Mouse (Mus musculus) heart, embryonic 16.5 days (tissue): ENCODE results near the gene Phactr1. TPM values are rescaled to one million over a fixed set of nuclear protein-coding genes. Genes with fewer than 3 reads are reported as not detected.

Source experiments
- ATAC-seq: fragments of 200-750 bp; cut with Nextera tagmentation; replicated peaks from 2 replicates; pipeline ENCODE4 v1.8.0; 2017; ENCODE audit warnings: moderate number of reproducible peaks; ENCODE audit not compliant: insufficient read depth, low FRiP score; ENCODE audit errors: extremely low read depth
- H3K27ac ChIP-seq: fragments of 300-500 bp; sonication (generic); 2 replicates; pipeline ENCODE4 v1.5.1; 2014; ENCODE audit warnings: mild to moderate bottlenecking, low read length, control low read depth, moderate library complexity
- H3K27me3 ChIP-seq: fragments of 300-500 bp; sonication (generic); 2 replicates; pipeline ENCODE4 v1.6.1; 2014; ENCODE audit warnings: low read length, mixed read lengths; ENCODE audit not compliant: control insufficient read depth, insufficient read depth
- H3K36me3 ChIP-seq: fragments of 300-500 bp; sonication (generic); 2 replicates; pipeline ENCODE4 v1.6.1; 2014; ENCODE audit not compliant: control insufficient read depth, insufficient read depth
- H3K4me1 ChIP-seq: fragments of 300-500 bp; sonication (generic); 2 replicates; pipeline ENCODE4 v1.6.1; 2014; ENCODE audit warnings: low read length, mixed read lengths; ENCODE audit not compliant: control insufficient read depth, insufficient read depth
- H3K4me2 ChIP-seq: fragments of 300-500 bp; sonication (generic); 2 replicates; pipeline ENCODE4 v1.6.1; 2014; ENCODE audit warnings: low read depth, mild to moderate bottlenecking, control low read depth, low read length
- H3K4me3 ChIP-seq: fragments of 300-500 bp; sonication (generic); 2 replicates; pipeline ENCODE4 v1.5.1; 2014; ENCODE audit warnings: mild to moderate bottlenecking, control low read depth, low read length
- H3K9ac ChIP-seq: fragments of 300-500 bp; sonication (generic); 2 replicates; pipeline ENCODE4 v1.6.1; 2014; ENCODE audit warnings: low read length, control low read depth
- H3K9me3 ChIP-seq: fragments of 300-500 bp; sonication (generic); replicated peaks from 2 replicates; pipeline ENCODE4 v1.6.1; 2016; ENCODE audit warnings: low read length; ENCODE audit not compliant: control insufficient read depth
- WGBS: fragments of 180-500 bp; shearing (Covaris S2); extraction: QIAGEN DNeasy Blood & Tissue Kit; methylation state at CpG from one replicate; pipeline ENCODE4 v1.1.7; 2014; 5-methylcytosine and 5-hydroxymethylcytosine counted together
- polyA plus RNA-seq: library from polyadenylated mRNA; unstranded; fragments of >200 nt; fragmentation: Nextera tagmentation; extraction: Ambion mirVana; gene quantifications from 2 replicates; pipeline ENCODE4 v1.2.1, GENCODE M21; 2015

Gene Phactr1
- polyA plus RNA-seq, 1 experiment from 2014 or later = 4.6 TPM

DNA sequence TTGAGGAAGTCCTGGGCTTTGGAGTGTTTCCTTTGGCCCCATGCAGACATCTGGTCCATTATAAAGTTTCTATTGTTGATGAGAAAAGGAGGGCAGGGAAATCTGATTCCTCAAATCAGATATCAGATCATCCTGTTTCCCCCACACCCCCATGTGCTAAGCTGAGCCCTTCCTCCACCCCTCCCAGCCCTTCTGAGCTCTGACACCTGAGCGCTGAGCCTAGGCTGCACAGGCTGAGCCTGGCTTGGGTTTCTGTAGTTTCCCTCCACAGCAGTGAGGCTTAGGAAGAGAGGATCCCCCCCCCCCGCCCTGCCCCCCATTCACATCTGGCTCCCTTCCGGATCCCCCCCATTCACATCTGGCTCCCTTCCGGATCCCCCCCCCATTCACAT is 444.3 kb downstream of the Phactr1 start:
- 0 out of 2 replicates have a peak, but pooled peaks have one; percentile 62 for ATAC-seq
- Histone ChIP-seq H3K4me3 (no peak overlapping the region), H3K4me1 (peaks cover 12% of the 10 kb centered on the region), H3K36me3 (no peaks in the 10 kb centered on the region), H3K27ac (no peak overlapping the region; the same call in 1 of the 2 replicates), H3K9ac (no peak overlapping the region; the same call in 1 of the 2 replicates), H3K9me3 (no peaks in the 10 kb centered on the region), H3K27me3 (no peaks in the 10 kb centered on the region), H3K4me2 (no peak overlapping the region)
- 16% methylated on average over 4 of the region's 4 CpGs for WGBS

DNA sequence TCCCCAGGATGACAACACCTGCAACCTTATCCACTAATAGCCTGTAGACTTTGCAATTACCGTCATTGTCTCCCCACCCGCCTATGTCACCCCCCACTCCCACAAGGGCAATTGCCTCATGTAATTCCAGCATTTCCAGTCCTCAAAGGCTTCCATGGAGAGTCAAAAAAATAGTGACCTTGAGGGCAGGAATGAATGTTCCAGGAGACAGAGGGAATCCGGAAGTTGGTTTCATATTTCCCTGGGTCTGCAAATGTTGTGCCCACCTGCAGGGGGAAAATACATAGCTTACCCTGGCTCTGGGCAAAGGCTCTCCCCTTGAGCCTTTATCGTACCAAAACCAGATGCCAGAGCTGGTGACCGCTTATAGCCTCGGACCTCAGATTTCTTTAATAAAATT is 449.7 kb downstream of the Phactr1 start:
- Histone ChIP-seq H3K27me3 (no peaks in the 10 kb centered on the region), H3K4me3 (no peak overlapping the region), H3K27ac (no peak overlapping the region), H3K9me3 (no peaks in the 10 kb centered on the region), H3K4me2 (no peak overlapping the region), H3K36me3 (no peaks in the 10 kb centered on the region), H3K9ac (no peak overlapping the region), H3K4me1 (peaks cover 43% of the 10 kb centered on the region)
- no peak for ATAC-seq
- 83% methylated on average over 6 of the region's 6 CpGs for WGBS

DNA sequence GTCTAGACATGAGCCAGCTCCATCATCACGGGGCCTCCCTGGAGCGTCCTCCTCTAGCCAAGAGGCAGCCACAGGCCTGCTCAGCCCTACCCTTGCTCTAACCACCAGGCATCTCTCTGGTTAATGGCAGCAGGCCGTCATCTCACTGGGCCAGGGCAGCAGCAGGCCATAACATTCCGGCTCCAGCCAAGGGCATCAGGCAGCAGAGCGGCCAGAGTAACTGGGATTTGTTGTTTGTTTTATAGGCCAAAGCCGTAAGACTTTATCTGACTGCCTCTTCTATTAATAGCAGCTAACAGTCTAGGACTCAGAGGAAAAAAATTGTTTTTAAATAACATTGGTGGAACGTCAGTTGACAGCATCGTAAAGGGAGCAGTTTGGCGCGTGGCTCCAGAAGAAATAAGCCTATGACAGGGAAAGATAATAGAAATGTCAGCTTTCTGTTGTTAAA is 451.3 kb downstream of the Phactr1 start:
- H3K9me3 ChIP-seq = no peaks in the 10 kb centered on the region
- no peaks in the 10 kb centered on the region for H3K36me3 ChIP-seq
- peak overlapping the region; percentile 39 for H3K9ac ChIP-seq
- WGBS = 17% methylated on average over 10 of the region's 10 CpGs
- no peaks in the 10 kb centered on the region for H3K27me3 ChIP-seq
- no peak overlapping the region for H3K4me2 ChIP-seq
- peak; percentile 50 for ATAC-seq
- peaks cover 43% of the 10 kb centered on the region for H3K4me1 ChIP-seq
- H3K4me3 ChIP-seq = no peak overlapping the region
- peak overlapping the region; percentile 97 for H3K27ac ChIP-seq

DNA sequence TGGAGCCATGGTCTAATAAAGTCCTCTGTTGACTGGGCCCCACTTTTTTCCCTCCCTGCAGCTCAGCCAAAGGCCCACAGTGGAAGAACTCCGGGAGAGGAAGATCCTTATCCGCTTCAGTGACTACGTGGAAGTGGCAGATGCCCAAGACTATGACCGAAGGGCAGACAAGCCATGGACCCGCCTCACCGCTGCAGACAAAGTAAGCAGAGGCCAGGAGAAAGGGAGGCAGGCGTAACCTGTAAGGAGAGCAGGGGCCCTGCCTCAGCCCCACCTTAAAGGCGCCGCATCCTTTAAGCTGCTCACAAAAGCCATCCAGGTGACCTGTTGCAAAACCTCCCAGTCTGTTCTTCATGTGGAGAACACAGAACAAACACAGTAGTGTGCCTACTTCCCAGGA is 452.4 kb downstream of the Phactr1 start:
- ATAC-seq = no peak
- Histone ChIP-seq H3K9ac (no peak overlapping the region), H3K4me3 (no peak overlapping the region), H3K9me3 (no peaks in the 10 kb centered on the region), H3K36me3 (no peaks in the 10 kb centered on the region), H3K27ac (peak overlapping the region; percentile 97), H3K27me3 (no peaks in the 10 kb centered on the region), H3K4me1 (peaks cover 43% of the 10 kb centered on the region), H3K4me2 (no peak overlapping the region)
- 54% methylated on average over 9 of the region's 9 CpGs for WGBS

DNA sequence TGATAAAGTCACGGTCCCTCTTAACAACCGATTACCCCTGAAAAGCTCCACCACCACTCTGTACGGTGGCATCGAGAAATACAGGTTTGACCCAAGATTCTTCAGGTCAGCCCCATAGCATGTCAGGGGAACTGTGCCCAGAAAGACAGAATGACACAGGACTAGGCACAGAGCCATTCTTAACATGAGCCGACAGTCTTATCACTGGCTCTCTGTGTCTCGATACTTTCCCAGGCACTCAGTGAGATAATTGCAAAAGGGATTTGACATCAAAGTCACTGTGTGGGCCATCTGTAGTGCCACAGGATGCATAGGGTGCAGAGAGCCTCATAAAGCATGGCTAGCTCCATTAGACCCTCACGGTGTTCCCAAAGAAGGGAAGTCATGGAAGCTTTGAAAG is 453.0 kb downstream of the Phactr1 start:
- peak; percentile 50 for ATAC-seq
- peak overlapping the region; percentile 97 for H3K27ac ChIP-seq

DNA sequence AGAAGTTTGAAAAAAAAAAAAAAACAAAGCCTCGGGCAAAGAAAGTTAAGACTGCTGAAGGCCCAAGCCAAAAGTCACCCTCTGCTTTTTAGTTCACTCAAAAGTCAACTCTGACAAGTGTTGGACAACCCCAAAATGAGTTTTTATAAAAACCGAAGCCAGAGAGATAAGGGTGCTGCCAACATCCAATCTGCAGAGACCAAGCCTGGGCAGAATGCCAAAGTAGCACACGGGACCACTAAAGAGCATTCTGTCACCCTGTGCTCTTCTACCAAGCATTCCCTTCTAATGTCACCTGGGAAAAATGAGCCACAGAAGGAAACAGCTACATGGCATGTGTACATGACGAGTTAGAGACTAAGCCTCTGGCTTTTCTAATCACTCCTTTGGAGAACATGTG is 454.0 kb downstream of the Phactr1 start:
- Histone ChIP-seq H3K27ac (peak overlapping the region; percentile 97), H3K9me3 (no peaks in the 10 kb centered on the region), H3K27me3 (no peaks in the 10 kb centered on the region), H3K4me1 (peaks cover 43% of the 10 kb centered on the region), H3K4me2 (no peak overlapping the region), H3K36me3 (no peaks in the 10 kb centered on the region), H3K9ac (no peak overlapping the region), H3K4me3 (no peak overlapping the region)
- 12% methylated on average over 4 of the region's 4 CpGs for WGBS
- peak; percentile 78 for ATAC-seq

More for the DNA sequence above, 453.0 kb downstream of the Phactr1 start:
- no peak overlapping the region for H3K9ac ChIP-seq
- no peaks in the 10 kb centered on the region for H3K9me3 ChIP-seq
- H3K4me2 ChIP-seq = no peak overlapping the region
- WGBS = 28% methylated on average over 7 of the region's 7 CpGs
- H3K4me1 ChIP-seq = peaks cover 43% of the 10 kb centered on the region
- no peaks in the 10 kb centered on the region for H3K36me3 ChIP-seq
- no peaks in the 10 kb centered on the region for H3K27me3 ChIP-seq
- no peak overlapping the region for H3K4me3 ChIP-seq

DNA sequence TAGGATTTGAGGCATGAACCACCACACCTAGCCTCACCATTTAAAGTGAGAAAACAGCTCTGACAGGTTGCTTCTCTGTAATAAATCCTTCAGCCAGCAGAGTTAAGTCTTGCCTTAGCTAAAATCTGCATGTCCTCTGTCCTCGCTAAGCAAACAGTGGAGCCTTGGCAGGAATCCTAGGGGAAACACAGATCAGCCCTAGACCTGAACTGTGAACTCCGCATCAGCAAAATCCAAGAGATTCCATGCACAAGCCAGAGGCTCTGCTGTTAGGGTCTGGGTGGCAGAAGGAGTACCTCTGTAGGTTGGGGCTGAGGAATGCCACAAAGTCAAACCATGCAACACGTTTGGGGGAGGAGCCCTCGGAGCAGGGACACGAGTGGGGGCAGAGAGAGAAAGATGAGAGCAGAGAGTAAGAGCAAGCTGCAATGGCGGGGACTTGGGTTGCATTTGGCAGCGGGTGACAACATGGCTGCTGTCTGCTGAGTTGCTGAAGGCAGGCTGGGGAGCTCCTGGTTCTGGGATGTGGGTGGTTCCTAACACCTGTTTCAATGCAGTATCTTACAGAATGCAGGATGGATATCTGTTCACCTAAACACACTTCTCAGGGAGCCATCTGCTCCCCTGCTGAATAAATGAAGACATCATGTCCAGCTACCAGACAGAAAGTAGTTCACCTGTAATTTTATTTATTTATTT is 464.4 kb downstream of the Phactr1 start:
- Histone ChIP-seq H3K27me3 (no peaks in the 10 kb centered on the region), H3K4me2 (no peak overlapping the region), H3K36me3 (no peaks in the 10 kb centered on the region), H3K27ac (no peak overlapping the region), H3K4me1 (0 out of 2 replicates have a peak, but pooled peaks cover 5% of the 10 kb centered on the region), H3K4me3 (no peak overlapping the region), H3K9me3 (no peaks in the 10 kb centered on the region), H3K9ac (no peak overlapping the region)
- WGBS = 74% methylated on average over 7 of the region's 7 CpGs
- ATAC-seq = no peak

DNA sequence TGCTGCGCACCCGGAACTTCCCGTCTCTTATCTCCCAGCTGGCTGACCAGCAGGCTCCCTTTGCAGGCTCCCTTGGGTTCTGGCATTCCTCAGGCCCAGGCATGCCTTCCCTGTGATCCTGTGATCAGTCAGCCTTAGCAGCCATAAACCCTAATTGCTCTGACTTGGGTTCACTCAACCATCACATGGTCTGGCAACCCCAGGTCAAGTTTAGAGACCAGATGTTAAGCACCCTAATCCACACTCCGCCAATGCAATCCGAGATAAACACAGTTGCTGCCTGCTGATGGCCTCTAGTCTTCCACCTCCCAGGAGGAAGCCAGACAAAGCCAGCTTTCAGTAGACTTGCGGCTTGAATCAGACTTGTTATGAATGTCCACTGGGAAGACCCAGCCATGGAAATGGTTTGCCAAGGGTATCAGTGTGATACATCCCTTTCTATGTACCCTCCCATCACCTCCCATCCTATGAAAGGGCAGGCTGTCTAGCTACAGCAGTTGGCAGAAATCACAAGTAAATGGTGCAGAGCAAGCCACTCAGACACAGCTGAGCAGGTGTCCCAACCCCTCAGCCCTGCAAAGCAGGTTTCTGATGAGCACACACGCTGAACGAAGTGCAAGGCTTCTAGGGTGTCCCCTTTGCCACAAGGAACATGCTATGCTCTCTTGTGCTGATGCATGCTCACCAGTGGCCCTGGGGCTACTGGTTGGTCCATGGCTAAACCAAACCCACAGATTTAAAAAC is 466.3 kb downstream of the Phactr1 start:
- no peak overlapping the region for H3K9ac ChIP-seq
- no peak overlapping the region for H3K4me3 ChIP-seq
- ATAC-seq = no peak
- H3K27me3 ChIP-seq = no peaks in the 10 kb centered on the region
- no peak overlapping the region for H3K27ac ChIP-seq
- H3K9me3 ChIP-seq = no peaks in the 10 kb centered on the region
- H3K36me3 ChIP-seq = peaks cover 2% of the 10 kb centered on the region; the same call in 1 of the 2 replicates
- peaks cover 5% of the 10 kb centered on the region; the same call in 1 of the 2 replicates for H3K4me1 ChIP-seq
- H3K4me2 ChIP-seq = no peak overlapping the region
- 61% methylated on average over 8 of the region's 8 CpGs for WGBS

DNA sequence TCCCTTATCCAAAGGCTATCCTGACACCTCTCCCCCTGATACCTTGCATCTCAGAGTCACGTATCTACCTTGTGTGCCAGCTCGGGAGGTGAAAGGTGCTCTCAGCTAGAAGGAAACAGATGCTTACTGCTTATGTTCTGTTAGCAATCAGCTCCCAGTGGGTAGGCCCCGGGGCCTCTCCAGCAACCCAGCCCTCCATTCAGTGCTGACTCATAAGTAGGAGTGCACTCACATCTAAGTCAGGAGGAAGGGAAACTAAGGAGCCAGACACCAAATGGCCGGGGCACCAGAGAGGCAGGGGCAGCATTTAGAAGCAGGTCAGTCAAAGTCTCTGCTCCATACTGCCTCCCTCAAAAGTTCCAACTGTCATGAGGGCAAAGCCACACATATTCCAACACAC is 468.3 kb downstream of the Phactr1 start:
- Histone ChIP-seq H3K9me3 (no peaks in the 10 kb centered on the region), H3K36me3 (peaks cover 6% of the 10 kb centered on the region; the same call in 1 of the 2 replicates), H3K27ac (no peak overlapping the region), H3K4me3 (no peak overlapping the region), H3K4me2 (no peak overlapping the region), H3K9ac (no peak overlapping the region), H3K4me1 (peaks cover 8% of the 10 kb centered on the region; the same call in 1 of the 2 replicates), H3K27me3 (no peaks in the 10 kb centered on the region)
- no peak for ATAC-seq
- WGBS = 65% methylated on average over 4 of the region's 4 CpGs
